Mouse (Mus musculus) lung, embryonic 14.5 days (tissue): Measurements from ENCODE around the gene Ralgps2. TPM values are rescaled to one million over a fixed set of nuclear protein-coding genes. Genes with fewer than 3 reads are reported as not detected.

Source experiments
- ATAC-seq: fragments of 200-750 bp; cut with Nextera tagmentation; 2 replicates; pipeline ENCODE4 v1.8.0; 2017; ENCODE audit warnings: mild to moderate bottlenecking, moderate TSS enrichment, moderate library complexity; ENCODE audit not compliant: insufficient read depth
- DNase-seq: peaks from one replicate; pipeline ENCODE4 v3.0.0-alpha.2; 2015
- H3K27ac ChIP-seq: fragments of 300-500 bp; sonication (generic); 2 replicates; pipeline ENCODE4 v1.5.1; 2014; ENCODE audit warnings: low read depth, mild to moderate bottlenecking, moderate library complexity
- H3K27me3 ChIP-seq: fragments of 300-500 bp; sonication (generic); 2 replicates; pipeline ENCODE4 v1.6.1; 2014; ENCODE audit warnings: low read length, control low read depth; ENCODE audit not compliant: insufficient read depth
- H3K36me3 ChIP-seq: fragments of 300-500 bp; sonication (generic); 2 replicates; pipeline ENCODE4 v1.6.1; 2014; ENCODE audit warnings: control low read depth; ENCODE audit not compliant: insufficient read depth
- H3K4me1 ChIP-seq: fragments of 300-500 bp; sonication (generic); 2 replicates; pipeline ENCODE4 v1.6.1; 2014; ENCODE audit warnings: antibody characterized with exemption, control low read depth; ENCODE audit not compliant: insufficient read depth
- H3K4me2 ChIP-seq: fragments of 300-500 bp; sonication (generic); 2 replicates; pipeline ENCODE4 v1.6.1; 2014; ENCODE audit warnings: mild to moderate bottlenecking
- H3K4me3 ChIP-seq: fragments of 300-500 bp; sonication (generic); 2 replicates; pipeline ENCODE4 v1.5.1; 2014; ENCODE audit warnings: low read depth, low read length
- H3K9ac ChIP-seq: fragments of 300-500 bp; sonication (generic); 2 replicates; pipeline ENCODE4 v1.6.1; 2014
- H3K9me3 ChIP-seq: fragments of 300-500 bp; sonication (generic); 2 replicates; pipeline ENCODE4 v1.6.1; 2016; ENCODE audit warnings: low read depth, low read length, control low read depth
- CTCF ChIP-seq: IDR thresholded peaks from 2 replicates; pipeline ENCODE4 v1.5.1; 2016; ENCODE audit warnings: antibody characterized with exemption, low read depth
- WGBS: fragments of 180-500 bp; shearing (Covaris S2); extraction: QIAGEN DNeasy Blood & Tissue Kit; methylation state at CpG from one replicate; pipeline ENCODE4 v1.1.7; 2014; 5-methylcytosine and 5-hydroxymethylcytosine counted together
- polyA plus RNA-seq: library from polyadenylated mRNA; unstranded; fragments of >200 nt; fragmentation: Nextera tagmentation; extraction: Ambion mirVana; gene quantifications from 2 replicates; pipeline ENCODE4 v1.2.1, GENCODE M21; 2014

The Ralgps2 gene
- polyA plus RNA-seq, 1 experiment from 2014 or later = 70.6 TPM

- no peaks in the 10 kb centered on the region for H3K9me3 ChIP-seq
- DNase-seq (no peak), ATAC-seq (no peak)
- no peak overlapping the region for H3K27ac ChIP-seq
- WGBS = 65% methylated on average over 5 of the region's 5 CpGs
- no peaks in the 10 kb centered on the region for H3K36me3 ChIP-seq
- H3K4me1 ChIP-seq = no peaks in the 10 kb centered on the region
- H3K4me2 ChIP-seq = no peak overlapping the region
- no peak for TF ChIP-seq CTCF
- H3K4me3 ChIP-seq = no peak overlapping the region
- no peak overlapping the region for H3K9ac ChIP-seq
- H3K27me3 ChIP-seq = no peaks in the 10 kb centered on the region
Observed at GRCm38 (mm10) chr1:156914942-156915341, 24.5 kb downstream of the Ralgps2 start.

GRCm38 (mm10) chr1:156913190-156913589 lies 26.2 kb downstream of the Ralgps2 start:
- no peak for TF ChIP-seq CTCF
- ATAC-seq = no peak
- H3K4me2 ChIP-seq = no peak overlapping the region

GRCm38 (mm10) chr1:156910948-156911347 lies 28.5 kb downstream of the Ralgps2 start:
- 66% methylated on average over 2 of the region's 2 CpGs for WGBS
- no peak for ATAC-seq

More at GRCm38 (mm10) chr1:156913190-156913589, 26.2 kb downstream of the Ralgps2 start:
- no peaks in the 10 kb centered on the region for H3K36me3 ChIP-seq
- WGBS = 79% methylated on average over 6 of the region's 6 CpGs
- H3K27me3 ChIP-seq = no peaks in the 10 kb centered on the region
- no peak overlapping the region for H3K9ac ChIP-seq
- no peak overlapping the region for H3K4me3 ChIP-seq
- no peak for DNase-seq
- no peaks in the 10 kb centered on the region for H3K4me1 ChIP-seq
- no peaks in the 10 kb centered on the region for H3K9me3 ChIP-seq
- H3K27ac ChIP-seq = no peak overlapping the region

GRCm38 (mm10) chr1:156909866-156910265 lies 29.6 kb downstream of the Ralgps2 start:
- H3K36me3 ChIP-seq = peaks cover 10% of the 10 kb centered on the region; the same call in 1 of the 2 replicates
- no peaks in the 10 kb centered on the region for H3K27me3 ChIP-seq
- TF ChIP-seq CTCF = peak; percentile 23; the same call in 1 of the 2 replicates
- H3K4me3 ChIP-seq = no peak overlapping the region
- H3K9ac ChIP-seq = no peak overlapping the region
- no peak overlapping the region for H3K4me2 ChIP-seq
- no peaks in the 10 kb centered on the region for H3K9me3 ChIP-seq
- DNase-seq (peak; percentile 47), ATAC-seq (no peak)
- H3K27ac ChIP-seq = no peak overlapping the region
- no peaks in the 10 kb centered on the region for H3K4me1 ChIP-seq

More at GRCm38 (mm10) chr1:156910948-156911347, 28.5 kb downstream of the Ralgps2 start:
- no peak for TF ChIP-seq CTCF
- Histone ChIP-seq H3K4me3 (no peak overlapping the region), H3K9me3 (no peaks in the 10 kb centered on the region), H3K4me1 (no peaks in the 10 kb centered on the region), H3K27me3 (no peaks in the 10 kb centered on the region), H3K36me3 (peaks cover 10% of the 10 kb centered on the region; the same call in 1 of the 2 replicates), H3K4me2 (no peak overlapping the region), H3K27ac (no peak overlapping the region), H3K9ac (no peak overlapping the region)
- no peak for DNase-seq

GRCm38 (mm10) chr1:156909265-156909664 lies 30.2 kb downstream of the Ralgps2 start:
- Histone ChIP-seq H3K4me3 (no peak overlapping the region), H3K9me3 (no peaks in the 10 kb centered on the region), H3K4me2 (no peak overlapping the region), H3K27ac (no peak overlapping the region), H3K36me3 (peaks cover 10% of the 10 kb centered on the region; the same call in 1 of the 2 replicates), H3K9ac (no peak overlapping the region), H3K27me3 (no peaks in the 10 kb centered on the region), H3K4me1 (no peaks in the 10 kb centered on the region)
- TF ChIP-seq CTCF = no peak
- no peak for ATAC-seq
- WGBS = 91% methylated on average over 4 of the region's 4 CpGs
- DNase-seq = no peak

GRCm38 (mm10) chr1:156905660-156906059 lies 33.8 kb downstream of the Ralgps2 start:
- DNase-seq (no peak), ATAC-seq (no peak)
- no peak for TF ChIP-seq CTCF
- Histone ChIP-seq H3K4me3 (no peak overlapping the region), H3K27ac (no peak overlapping the region), H3K36me3 (peaks cover 13% of the 10 kb centered on the region; the same call in 1 of the 2 replicates), H3K4me2 (no peak overlapping the region), H3K9ac (no peak overlapping the region), H3K27me3 (no peaks in the 10 kb centered on the region), H3K4me1 (no peaks in the 10 kb centered on the region), H3K9me3 (no peaks in the 10 kb centered on the region)
- WGBS = 72% methylated on average over 2 of the region's 2 CpGs

- no peaks in the 10 kb centered on the region for H3K27me3 ChIP-seq
- no peak overlapping the region for H3K4me3 ChIP-seq
- no peaks in the 10 kb centered on the region for H3K9me3 ChIP-seq
- no peak overlapping the region for H3K9ac ChIP-seq
- H3K4me2 ChIP-seq = no peak overlapping the region
- H3K4me1 ChIP-seq = no peaks in the 10 kb centered on the region
- no peak for TF ChIP-seq CTCF
- DNase-seq (no peak), ATAC-seq (no peak)
- 91% methylated on average over 3 of the region's 3 CpGs for whole genome bisulfite sequencing
- no peak overlapping the region for H3K27ac ChIP-seq
- peaks cover 17% of the 10 kb centered on the region; the same call in 1 of the 2 replicates for H3K36me3 ChIP-seq
Observed at GRCm38 (mm10) chr1:156903899-156904298, 35.5 kb downstream of the Ralgps2 start.
